Mouse (Mus musculus) stomach, embryonic 15.5 days (tissue): ENCODE data around the gene Sncb. TPM values are rescaled to one million over a fixed set of nuclear protein-coding genes. Genes with fewer than 3 reads are reported as not detected.

Experiments used
- ATAC-seq: fragments of 200-750 bp; cut with Nextera tagmentation; 2 replicates; pipeline ENCODE4 v1.8.0; 2017; ENCODE audit warnings: low read depth, moderate number of reproducible peaks, moderate TSS enrichment; ENCODE audit not compliant: insufficient read depth, low FRiP score
- H3K27ac ChIP-seq: fragments of 300-500 bp; sonication (generic); 2 replicates; pipeline ENCODE4 v1.5.1; 2015; ENCODE audit warnings: mild to moderate bottlenecking, inconsistent platforms
- H3K27me3 ChIP-seq: fragments of 300-500 bp; sonication (generic); replicated peaks from 2 replicates; pipeline ENCODE4 v1.6.1; 2015; ENCODE audit warnings: inconsistent platforms
- H3K36me3 ChIP-seq: fragments of 300-500 bp; sonication (generic); 2 replicates; pipeline ENCODE4 v1.6.1; 2015; ENCODE audit warnings: inconsistent platforms
- H3K4me1 ChIP-seq: fragments of 300-500 bp; sonication (generic); 2 replicates; pipeline ENCODE4 v1.6.1; 2015; ENCODE audit warnings: inconsistent platforms
- H3K4me2 ChIP-seq: fragments of 300-500 bp; sonication (generic); 2 replicates; pipeline ENCODE4 v1.6.1; 2015; ENCODE audit warnings: mild to moderate bottlenecking, inconsistent platforms
- H3K4me3 ChIP-seq: fragments of 300-500 bp; sonication (generic); replicated peaks from 2 replicates; pipeline ENCODE4 v1.5.1; 2015; ENCODE audit warnings: inconsistent platforms
- H3K9ac ChIP-seq: fragments of 300-500 bp; sonication (generic); 2 replicates; pipeline ENCODE4 v1.6.1; 2015; ENCODE audit warnings: inconsistent platforms
- H3K9me3 ChIP-seq: fragments of 300-500 bp; sonication (generic); 2 replicates; pipeline ENCODE4 v1.6.1; 2016; ENCODE audit warnings: inconsistent platforms
- WGBS: fragments of 180-500 bp; shearing (Covaris S2); methylation state at CpG from one replicate; pipeline ENCODE4 v1.1.7; 2015; 5-methylcytosine and 5-hydroxymethylcytosine counted together
- polyA plus RNA-seq: library from polyadenylated mRNA; unstranded; fragments of >200 nt; fragmentation: Nextera tagmentation; extraction: Ambion mirVana; gene quantifications from 2 replicates; pipeline ENCODE4 v1.2.1, GENCODE M21; 2015

The Sncb gene
- polyA plus RNA-seq, 1 experiment from 2014 or later: 0.37 TPM

GRCm38 (mm10) chr13:54754169-54755080, 12.0 kb downstream of the Sncb start:
- peaks cover 15% of the 10 kb centered on the region for H3K4me1 ChIP-seq
- no peaks in the 10 kb centered on the region for H3K36me3 ChIP-seq
- no peak overlapping the region for H3K4me3 ChIP-seq
- H3K27me3 ChIP-seq: peaks cover 24% of the 10 kb centered on the region
- WGBS: 39% methylated on average over 12 of the region's 12 CpGs
- ATAC-seq: no peak
- no peak overlapping the region for H3K9ac ChIP-seq
- no peak overlapping the region for H3K4me2 ChIP-seq
- H3K27ac ChIP-seq: no peak overlapping the region
- H3K9me3 ChIP-seq: no peaks in the 10 kb centered on the region

- ATAC-seq: no peak
- Histone ChIP-seq H3K27me3 (peaks cover 23% of the 10 kb centered on the region), H3K4me1 (peaks cover 15% of the 10 kb centered on the region), H3K4me2 (no peak overlapping the region), H3K9ac (no peak overlapping the region), H3K27ac (no peak overlapping the region), H3K4me3 (no peak overlapping the region), H3K9me3 (no peaks in the 10 kb centered on the region), H3K36me3 (no peaks in the 10 kb centered on the region)
- WGBS: 66% methylated on average over 6 of the region's 6 CpGs
Observed at GRCm38 (mm10) chr13:54753733-54754132, 12.7 kb downstream of the Sncb start.

- WGBS: 70% methylated on average over 10 of the region's 10 CpGs
Observed at GRCm38 (mm10) chr13:54752656-54753055, 13.7 kb downstream of the Sncb start.

GRCm38 (mm10) chr13:54750699-54751098, 15.7 kb downstream of the Sncb start:
- no peak for ATAC-seq
- Histone ChIP-seq H3K27ac (no peak overlapping the region), H3K4me1 (peaks cover 7% of the 10 kb centered on the region), H3K27me3 (peaks cover 33% of the 10 kb centered on the region), H3K4me2 (no peak overlapping the region), H3K9ac (no peak overlapping the region), H3K4me3 (0 out of 2 replicates have a peak overlapping the region, but pooled peaks have one; percentile 53), H3K36me3 (no peaks in the 10 kb centered on the region), H3K9me3 (no peaks in the 10 kb centered on the region)
- 2% methylated on average over 8 of the region's 8 CpGs for WGBS

More at GRCm38 (mm10) chr13:54752656-54753055, 13.7 kb downstream of the Sncb start:
- Histone ChIP-seq H3K9ac (no peak overlapping the region), H3K4me1 (peaks cover 9% of the 10 kb centered on the region), H3K27me3 (peaks cover 30% of the 10 kb centered on the region), H3K4me2 (no peak overlapping the region), H3K36me3 (no peaks in the 10 kb centered on the region), H3K9me3 (no peaks in the 10 kb centered on the region), H3K4me3 (no peak overlapping the region), H3K27ac (no peak overlapping the region)
- ATAC-seq: no peak

GRCm38 (mm10) chr13:54749864-54750411, 16.5 kb downstream of the Sncb start, which contains the start of gene Gprin1:
TSS of gene Gprin1 (minus strand) at chr13:54749874.
- Histone ChIP-seq H3K9me3 (no peaks in the 10 kb centered on the region), H3K36me3 (no peaks in the 10 kb centered on the region), H3K4me3 (peak within 1 kb of the TSS; percentile 53), H3K4me2 (peak within 1 kb of the TSS; percentile 94), H3K4me1 (peaks cover 7% of the 10 kb centered on the region), H3K27me3 (peaks cover 33% of the 10 kb centered on the region), H3K9ac (no peak within 1 kb of the TSS), H3K27ac (no peak within 1 kb of the TSS)
- 5% methylated on average over 28 of the region's 29 CpGs for WGBS
- no peak; the same call in 1 of the 2 replicates for ATAC-seq

GRCm38 (mm10) chr13:54749061-54749863, 17.1 kb downstream of the Sncb start:
- Histone ChIP-seq H3K36me3 (no peaks in the 10 kb centered on the region), H3K4me1 (peaks cover 7% of the 10 kb centered on the region), H3K4me2 (peak overlapping the region; percentile 94), H3K27ac (no peak overlapping the region), H3K4me3 (peak overlapping the region; percentile 53), H3K9me3 (no peaks in the 10 kb centered on the region), H3K27me3 (peaks cover 33% of the 10 kb centered on the region), H3K9ac (no peak overlapping the region)
- ATAC-seq: peak; percentile 70
- WGBS: 3% methylated on average over 58 of the region's 100 CpGs

- Histone ChIP-seq H3K9me3 (no peaks in the 10 kb centered on the region), H3K27ac (no peak overlapping the region), H3K4me3 (peak overlapping the region; percentile 53), H3K4me1 (peaks cover 7% of the 10 kb centered on the region), H3K9ac (no peak overlapping the region), H3K4me2 (peak overlapping the region; percentile 94), H3K27me3 (peaks cover 33% of the 10 kb centered on the region), H3K36me3 (no peaks in the 10 kb centered on the region)
- ATAC-seq: no peak
- 49% methylated on average over 10 of the region's 10 CpGs for WGBS
Observed at GRCm38 (mm10) chr13:54748721-54749060, 17.7 kb downstream of the Sncb start.

GRCm38 (mm10) chr13:54748190-54748589, 18.2 kb downstream of the Sncb start:
- Histone ChIP-seq H3K4me3 (no peak overlapping the region), H3K4me1 (peaks cover 7% of the 10 kb centered on the region), H3K9ac (no peak overlapping the region), H3K27me3 (peaks cover 33% of the 10 kb centered on the region), H3K36me3 (no peaks in the 10 kb centered on the region), H3K27ac (no peak overlapping the region), H3K9me3 (no peaks in the 10 kb centered on the region), H3K4me2 (no peak overlapping the region)
- ATAC-seq: no peak
- WGBS: 75% methylated on average over 8 of the region's 8 CpGs

- no peak overlapping the region for H3K4me2 ChIP-seq
- H3K27me3 ChIP-seq: peaks cover 33% of the 10 kb centered on the region
- H3K36me3 ChIP-seq: no peaks in the 10 kb centered on the region
- no peak overlapping the region for H3K27ac ChIP-seq
- no peak for ATAC-seq
- WGBS: 41% methylated on average over 10 of the region's 10 CpGs
- peaks cover 7% of the 10 kb centered on the region for H3K4me1 ChIP-seq
- no peaks in the 10 kb centered on the region for H3K9me3 ChIP-seq
- no peak overlapping the region for H3K4me3 ChIP-seq
- no peak overlapping the region for H3K9ac ChIP-seq
Observed at GRCm38 (mm10) chr13:54746896-54747295, 19.5 kb downstream of the Sncb start.

GRCm38 (mm10) chr13:54746110-54746509, 20.3 kb downstream of the Sncb start:
- H3K9ac ChIP-seq: no peak overlapping the region
- no peak overlapping the region for H3K4me3 ChIP-seq
- H3K9me3 ChIP-seq: no peaks in the 10 kb centered on the region
- H3K27ac ChIP-seq: no peak overlapping the region
- no peak overlapping the region for H3K4me2 ChIP-seq
- no peak for ATAC-seq
- H3K4me1 ChIP-seq: peaks cover 7% of the 10 kb centered on the region
- H3K27me3 ChIP-seq: peaks cover 33% of the 10 kb centered on the region
- H3K36me3 ChIP-seq: no peaks in the 10 kb centered on the region
- 42% methylated on average over 6 of the region's 6 CpGs for WGBS

GRCm38 (mm10) chr13:54738213-54738601, 28.2 kb downstream of the Sncb start:
- Histone ChIP-seq H3K4me2 (peak overlapping the region; percentile 70), H3K4me1 (peaks cover 12% of the 10 kb centered on the region), H3K36me3 (no peaks in the 10 kb centered on the region), H3K27me3 (peaks cover 45% of the 10 kb centered on the region), H3K4me3 (peak overlapping the region; percentile 38), H3K27ac (no peak overlapping the region), H3K9ac (no peak overlapping the region), H3K9me3 (no peaks in the 10 kb centered on the region)
- WGBS: 5% methylated on average over 34 of the region's 34 CpGs
- no peak for ATAC-seq
